Mouse (Mus musculus) adrenal gland (tissue): Measurements from ENCODE around the gene Aldh1a1.
"Not testable (repeated sequence)": the region's sequence is repeated elsewhere in the genome, so short reads cannot be mapped to it uniquely, and the experiment has no call there.

ENCODE experiments used
- intact Hi-C: fragments of 180-260 bp; cut with DNase I; formaldehyde crosslinking; loops from one replicate; pipeline ENCODE4 v1.15.1; 2025
- long read RNA-seq, 2 experiments: library from polyadenylated mRNA; unstranded; transcript quantifications; one replicate each; pipeline ENCODE4 v2.0.0; 2020; ENCODE audit warnings: borderline replicate concordance in 1 of 2; ENCODE audit not compliant: insufficient replicate concordance in 1 of 2

Gene Aldh1a1
- long read RNA-seq, experiment 1, partial matches to known transcripts, result 3 of 20 reads
- long read RNA-seq, experiment 1, other reads (novel, unspliced or antisense), result 10 of 20 reads
- long read RNA-seq, experiment 2, transcript Aldh1a1-201 (13 exons, 2,053 nt), result major isoform, 82 of 141 reads
- long read RNA-seq, experiment 2, transcript Aldh1a1-206 (16 exons, 2,358 nt), result minor isoform, 8 of 141 reads
- long read RNA-seq, experiment 2, partial matches to known transcripts, result 40 of 141 reads
- long read RNA-seq, experiment 2, other reads (novel, unspliced or antisense), result 11 of 141 reads

- intact Hi-C loops, result no loop called here
Observed at GRCm38 (mm10) chr19:20492491-20492890, at the start of gene Aldh1a1. TSS of gene Aldh1a1 (plus strand) at chr19:20492715.

GRCm38 (mm10) chr19:20447807-20448206 is 44.7 kb upstream of the Aldh1a1 start:
- intact Hi-C loops, result loop anchor here (2.0 to 10.0 kb wide), 2 partner anchors 279 to 317 kb away; partner anchors contain the start of gene Aldh1a7

GRCm38 (mm10) chr19:20449546-20449945 is 43.0 kb upstream of the Aldh1a1 start:
- intact Hi-C loops, result loop anchor here (2.0 to 10.0 kb wide), 2 partner anchors 277 to 315 kb away; partner anchors contain the start of gene Aldh1a7

- intact Hi-C loops, result no loop called here
Observed at GRCm38 (mm10) chr19:20451045-20451444, 41.5 kb upstream of the Aldh1a1 start.

- intact Hi-C loops, result no loop called here
Observed at GRCm38 (mm10) chr19:20484497-20484896, 8.0 kb upstream of the Aldh1a1 start.

- intact Hi-C loops, result no loop called here
Observed at GRCm38 (mm10) chr19:20491950-20492349, 565 bp upstream of the Aldh1a1 start.

- intact Hi-C loops, result no loop called here
Observed at GRCm38 (mm10) chr19:20496476-20496875, 4.0 kb downstream of the Aldh1a1 start.

GRCm38 (mm10) chr19:20505359-20505758 is 12.8 kb downstream of the Aldh1a1 start:
- intact Hi-C loops, result no loop called here

- intact Hi-C loops, result no loop called here
Observed at GRCm38 (mm10) chr19:20506936-20507615, 14.6 kb downstream of the Aldh1a1 start.

GRCm38 (mm10) chr19:20508609-20509008 is 16.1 kb downstream of the Aldh1a1 start:
- intact Hi-C loops, result no loop called here

GRCm38 (mm10) chr19:20511971-20512370 is 19.5 kb downstream of the Aldh1a1 start:
- intact Hi-C loops, result no loop called here

- intact Hi-C loops, result no loop called here
Observed at GRCm38 (mm10) chr19:20513181-20513580, 20.7 kb downstream of the Aldh1a1 start.

- intact Hi-C loops, result no loop called here
Observed at GRCm38 (mm10) chr19:20513688-20514361, 21.3 kb downstream of the Aldh1a1 start.

- intact Hi-C loops, result no loop called here
Observed at GRCm38 (mm10) chr19:20516481-20516880, 24.0 kb downstream of the Aldh1a1 start.

- intact Hi-C loops, result not testable (repeated sequence)
Observed at GRCm38 (mm10) chr19:20529156-20529555, 36.6 kb downstream of the Aldh1a1 start.

GRCm38 (mm10) chr19:20529921-20530696 is 37.6 kb downstream of the Aldh1a1 start:
- intact Hi-C loops, result no loop called here

- intact Hi-C loops, result no loop called here
Observed at GRCm38 (mm10) chr19:20536538-20536937, 44.0 kb downstream of the Aldh1a1 start.

GRCm38 (mm10) chr19:20541044-20541443 is 48.5 kb downstream of the Aldh1a1 start:
- intact Hi-C loops, result no loop called here

- intact Hi-C loops, result no loop called here
Observed at GRCm38 (mm10) chr19:20541924-20542323, 49.4 kb downstream of the Aldh1a1 start.

GRCm38 (mm10) chr19:20543816-20544215 is 51.3 kb downstream of the Aldh1a1 start:
- intact Hi-C loops, result no loop called here

- intact Hi-C loops, result no loop called here
Observed at GRCm38 (mm10) chr19:20544941-20545340, 52.4 kb downstream of the Aldh1a1 start.
